Mouse (Mus musculus): ENCODE measurements at regions not wholly inside any gene's neighbourhood (a gene's known extent, or its start where the extent isn't known, plus 50 kb on each side); places are given as distances from the start of the nearest gene placed in this dataset.

GRCm38 (mm10) chr5:83741913-83742312 lies 386.9 kb upstream of the Tecrl start:
- TF ChIP-seq POLR2A (IDR thresholded peaks at IDR 0.05; ENCODE audit: extremely low read depth, insufficient read depth, low read length) = no peak
- TF ChIP-seq CTCF (IDR thresholded peaks at IDR 0.05; ENCODE audit: extremely low read depth, insufficient read depth, low read length) = no peak
